Mouse (Mus musculus) erythroblast, embryonic 14.5 days (primary cell): ENCODE measurements around the gene Gpr107.

Experiments
- GATA1 ChIP-seq: IDR thresholded peaks from 2 replicates; pipeline ENCODE4 v1.6.1; 2012; ENCODE audit warnings: low read length, inconsistent platforms, mixed read lengths
- TAL1 ChIP-seq: IDR thresholded peaks from 3 replicates; pipeline ENCODE4 v1.6.1; 2012; ENCODE audit warnings: low read length, inconsistent platforms, mixed read lengths

DNA sequence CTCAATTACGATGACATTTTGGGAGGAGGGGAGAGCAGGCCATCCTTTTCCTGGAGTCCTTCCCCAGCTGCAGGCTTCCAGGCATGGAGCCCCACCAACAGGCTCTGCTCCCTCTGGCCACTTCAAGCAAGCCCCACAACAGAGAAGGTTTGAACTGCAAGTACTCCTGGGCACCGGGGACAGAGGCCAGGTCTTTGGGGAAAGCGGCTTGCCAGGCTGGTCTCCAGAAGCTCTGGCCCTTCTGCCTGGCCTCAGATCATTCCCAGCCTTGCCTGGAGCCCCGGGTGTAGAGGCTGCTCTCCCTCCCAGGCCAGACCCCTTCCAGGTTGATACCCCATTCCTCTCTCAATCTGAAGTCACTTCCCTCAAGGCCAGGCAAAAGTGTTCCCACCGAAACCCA lies 92.9 kb downstream of the Gpr107 start:
- TF ChIP-seq TAL1 (no peak), GATA1 (no peak)
